Mouse (Mus musculus) CH12.LX (cell line): ENCODE measurements around the gene Ccnb1.

Experiments used
- CTCF ChIP-seq, 2 experiments: IDR thresholded peaks in 1 of 2; conservative IDR thresholded peaks in 1 of 2; 2 replicates each; pipeline ENCODE4 v1.5.1; 2011 to 2012; ENCODE audit warnings: low read depth in 2 of 2, low read length in 2 of 2, improper control_type of control experiment in 1 of 2, inconsistent platforms in 1 of 2, mild to moderate bottlenecking in 1 of 2, moderate library complexity in 1 of 2
- KAT2A ChIP-seq: IDR thresholded peaks from 2 replicates; pipeline ENCODE4 v1.6.1; 2012; ENCODE audit warnings: low read length, improper control_type of control experiment, inconsistent platforms; ENCODE audit not compliant: insufficient replicate concordance
- USF2 ChIP-seq: conservative IDR thresholded peaks from 2 replicates; pipeline ENCODE4 v1.6.1; 2011; ENCODE audit warnings: low read depth, low read length, improper control_type of control experiment
- ZC3H11A ChIP-seq: IDR thresholded peaks from 2 replicates; pipeline ENCODE4 v1.6.1; 2012; ENCODE audit warnings: low read depth, mild to moderate bottlenecking, inconsistent platforms, low read length, improper control_type of control experiment
- ZMIZ1 ChIP-seq: IDR thresholded peaks from 2 replicates; pipeline ENCODE4 v1.6.1; 2012; ENCODE audit warnings: low read depth, mild to moderate bottlenecking, inconsistent platforms, low read length, improper control_type of control experiment

DNA sequence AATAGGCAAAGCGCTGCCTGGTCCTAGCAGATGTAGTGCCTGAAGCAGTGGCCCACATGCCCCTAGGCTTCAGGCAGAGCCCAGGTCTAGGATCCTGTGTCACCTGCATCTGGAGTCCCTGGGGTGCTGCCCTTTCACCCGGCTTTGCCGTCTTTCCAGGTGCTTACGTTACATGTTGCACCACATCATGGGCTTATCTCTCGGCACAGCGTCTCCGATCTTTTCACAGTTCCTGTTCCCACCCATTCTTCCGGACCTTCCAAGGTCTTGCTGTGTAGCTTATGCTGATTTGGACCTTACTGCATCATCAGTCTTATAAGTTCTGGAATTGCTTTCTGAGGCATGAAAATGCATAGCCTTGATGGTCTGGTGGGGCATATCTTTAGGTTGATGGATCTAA lies 33.8 kb downstream of the Ccnb1 start:
- TF ChIP-seq USF2 (no peak), CTCF (conservative IDR thresholded peaks at IDR 0.05 in 1 of 2, IDR thresholded peaks at IDR 0.05 in 1 of 2; ENCODE audit: low read depth in 2 of 2, low read length in 2 of 2) (no peak), KAT2A (no peak), ZMIZ1 (no peak), ZC3H11A (no peak)
